Mouse (Mus musculus) forebrain, embryonic 10.5 days (tissue): ENCODE results near the gene Gm28053. TPM values are rescaled to one million over a fixed set of nuclear protein-coding genes. Genes with fewer than 3 reads are reported as not detected.

Experiments
- DNase-seq: peaks from one replicate; pipeline ENCODE4 v3.0.0-alpha.2; 2017; ENCODE audit warnings: low spot score; ENCODE audit errors: extremely low spot score
- H3K27ac ChIP-seq: fragments of 300-500 bp; sonication (generic); 2 replicates; pipeline ENCODE4 v1.5.1; 2016; ENCODE audit warnings: mild to moderate bottlenecking
- H3K27me3 ChIP-seq: fragments of 300-500 bp; sonication (generic); 2 replicates; pipeline ENCODE4 v1.6.1; 2016; ENCODE audit warnings: mild to moderate bottlenecking; ENCODE audit not compliant: poor library complexity, severe bottlenecking
- H3K36me3 ChIP-seq: fragments of 300-500 bp; sonication (generic); replicated peaks from 2 replicates; pipeline ENCODE4 v1.6.1; 2016; ENCODE audit warnings: mild to moderate bottlenecking, moderate library complexity
- H3K4me1 ChIP-seq: fragments of 300-500 bp; sonication (generic); 2 replicates; pipeline ENCODE4 v1.6.1; 2016
- H3K4me3 ChIP-seq: fragments of 300-500 bp; sonication (generic); 2 replicates; pipeline ENCODE4 v1.5.1; 2016; ENCODE audit warnings: mild to moderate bottlenecking, moderate library complexity
- H3K9me3 ChIP-seq: fragments of 300-500 bp; sonication (generic); 2 replicates; pipeline ENCODE4 v1.6.1; 2016; ENCODE audit warnings: mild to moderate bottlenecking, moderate library complexity
- WGBS: fragments of 180-500 bp; shearing (Covaris S2); methylation state at CpG from one replicate; pipeline ENCODE4 v1.1.7; 2016; 5-methylcytosine and 5-hydroxymethylcytosine counted together
- polyA plus RNA-seq: library from polyadenylated mRNA; unstranded; fragments of >200 nt; fragmentation: Nextera tagmentation; extraction: Ambion mirVana; gene quantifications from 2 replicates; pipeline ENCODE4 v1.2.1, GENCODE M21; 2016

Gm28053 gene
- polyA plus RNA-seq, 1 experiment from 2014 or later = not detected

- no peak overlapping the region for H3K27ac ChIP-seq
- DNase-seq = no peak
- H3K9me3 ChIP-seq = peaks cover 8% of the 10 kb centered on the region; the same call in 1 of the 2 replicates
- H3K27me3 ChIP-seq = no peaks in the 10 kb centered on the region
- no peaks in the 10 kb centered on the region for H3K4me1 ChIP-seq
- WGBS = 93% methylated on average over 7 of the region's 7 CpGs
- H3K36me3 ChIP-seq = no peaks in the 10 kb centered on the region
- no peak overlapping the region for H3K4me3 ChIP-seq
Observed at GRCm38 (mm10) chr6:48763567-48764270, 45.3 kb downstream of the Gm28053 start.

- Histone ChIP-seq H3K27ac (no peak overlapping the region), H3K4me1 (no peaks in the 10 kb centered on the region), H3K36me3 (no peaks in the 10 kb centered on the region), H3K9me3 (peaks cover 8% of the 10 kb centered on the region; the same call in 1 of the 2 replicates), H3K4me3 (no peak overlapping the region), H3K27me3 (no peaks in the 10 kb centered on the region)
- 94% methylated on average over 10 of the region's 10 CpGs for WGBS
- DNase-seq = no peak
Observed at GRCm38 (mm10) chr6:48764496-48764895, 46.1 kb downstream of the Gm28053 start.

GRCm38 (mm10) chr6:48768178-48768869 is 49.9 kb downstream of the Gm28053 start:
- no peak overlapping the region for H3K4me3 ChIP-seq
- WGBS = 73% methylated on average over 9 of the region's 9 CpGs
- H3K36me3 ChIP-seq = no peaks in the 10 kb centered on the region
- peaks cover 8% of the 10 kb centered on the region; the same call in 1 of the 2 replicates for H3K9me3 ChIP-seq
- 0 out of 2 replicates have a peak, but pooled peaks cover 4% of the 10 kb centered on the region for H3K4me1 ChIP-seq
- H3K27ac ChIP-seq = no peak overlapping the region
- DNase-seq = no peak
- no peaks in the 10 kb centered on the region for H3K27me3 ChIP-seq

GRCm38 (mm10) chr6:48768933-48769332 is 50.5 kb downstream of the Gm28053 start:
- 83% methylated on average over 3 of the region's 3 CpGs for WGBS
- Histone ChIP-seq H3K4me1 (0 out of 2 replicates have a peak, but pooled peaks cover 4% of the 10 kb centered on the region), H3K4me3 (no peak overlapping the region), H3K9me3 (peaks cover 8% of the 10 kb centered on the region; the same call in 1 of the 2 replicates), H3K27ac (no peak overlapping the region), H3K27me3 (no peaks in the 10 kb centered on the region), H3K36me3 (no peaks in the 10 kb centered on the region)
- DNase-seq = no peak

- 0 out of 2 replicates have a peak within 1 kb of the TSS, but pooled peaks have one; percentile 20 for H3K27ac ChIP-seq
- 0 out of 2 replicates have a peak, but pooled peaks cover 4% of the 10 kb centered on the region for H3K4me1 ChIP-seq
- WGBS = 95% methylated on average over 3 of the region's 3 CpGs
- no peak within 1 kb of the TSS for H3K4me3 ChIP-seq
- DNase-seq = no peak
- no peaks in the 10 kb centered on the region for H3K36me3 ChIP-seq
- H3K9me3 ChIP-seq = no peaks in the 10 kb centered on the region
- H3K27me3 ChIP-seq = no peaks in the 10 kb centered on the region
Observed at GRCm38 (mm10) chr6:48770696-48771095, 52.3 kb downstream of the Gm28053 start, which contains the start of gene Gimap3. Gene Gimap3 (minus strand): TSS chr6:48770851.

GRCm38 (mm10) chr6:48772030-48772429 is 53.6 kb downstream of the Gm28053 start:
- H3K27me3 ChIP-seq = no peaks in the 10 kb centered on the region
- no peaks in the 10 kb centered on the region for H3K9me3 ChIP-seq
- H3K27ac ChIP-seq = 0 out of 2 replicates have a peak overlapping the region, but pooled peaks have one; percentile 20
- WGBS = 13% methylated on average over 8 of the region's 8 CpGs
- H3K36me3 ChIP-seq = no peaks in the 10 kb centered on the region
- peak; percentile 75 for DNase-seq
- 0 out of 2 replicates have a peak, but pooled peaks cover 4% of the 10 kb centered on the region for H3K4me1 ChIP-seq
- H3K4me3 ChIP-seq = no peak overlapping the region

GRCm38 (mm10) chr6:48784406-48784805 is 66.0 kb downstream of the Gm28053 start:
- Histone ChIP-seq H3K27ac (no peak overlapping the region), H3K4me1 (no peaks in the 10 kb centered on the region), H3K9me3 (peaks cover 5% of the 10 kb centered on the region), H3K27me3 (no peaks in the 10 kb centered on the region), H3K4me3 (no peak overlapping the region), H3K36me3 (no peaks in the 10 kb centered on the region)
- 95% methylated on average over 1 of the region's 1 CpGs for WGBS
- no peak for DNase-seq

- 83% methylated on average over 1 of the region's 1 CpGs for WGBS
- Histone ChIP-seq H3K4me3 (no peak overlapping the region), H3K36me3 (no peaks in the 10 kb centered on the region), H3K27ac (no peak overlapping the region), H3K27me3 (no peaks in the 10 kb centered on the region), H3K9me3 (no peaks in the 10 kb centered on the region; the same call in 1 of the 2 replicates), H3K4me1 (no peaks in the 10 kb centered on the region)
- DNase-seq = no peak
Observed at GRCm38 (mm10) chr6:48785189-48785588, 66.8 kb downstream of the Gm28053 start.

GRCm38 (mm10) chr6:48785601-48786000 is 67.2 kb downstream of the Gm28053 start:
- H3K4me1 ChIP-seq = no peaks in the 10 kb centered on the region
- H3K27ac ChIP-seq = no peak overlapping the region
- 86% methylated on average over 2 of the region's 2 CpGs for WGBS
- no peaks in the 10 kb centered on the region for H3K27me3 ChIP-seq
- no peaks in the 10 kb centered on the region for H3K9me3 ChIP-seq
- no peak overlapping the region for H3K4me3 ChIP-seq
- DNase-seq = no peak
- H3K36me3 ChIP-seq = no peaks in the 10 kb centered on the region

- Histone ChIP-seq H3K36me3 (no peaks in the 10 kb centered on the region), H3K27ac (no peak overlapping the region), H3K9me3 (no peaks in the 10 kb centered on the region), H3K27me3 (no peaks in the 10 kb centered on the region), H3K4me3 (no peak overlapping the region), H3K4me1 (no peaks in the 10 kb centered on the region)
- DNase-seq = no peak
- WGBS = 85% methylated on average over 2 of the region's 2 CpGs
Observed at GRCm38 (mm10) chr6:48787867-48788266, 69.5 kb downstream of the Gm28053 start.

GRCm38 (mm10) chr6:48801897-48802296 is 83.5 kb downstream of the Gm28053 start:
- WGBS = 78% methylated on average over 1 of the region's 1 CpGs
- Histone ChIP-seq H3K4me1 (no peaks in the 10 kb centered on the region), H3K9me3 (peaks cover 4% of the 10 kb centered on the region), H3K36me3 (no peaks in the 10 kb centered on the region), H3K4me3 (no peak overlapping the region), H3K27me3 (no peaks in the 10 kb centered on the region), H3K27ac (no peak overlapping the region)
- DNase-seq = no peak
